Mouse (Mus musculus) small intestine, adult 2 months (tissue): Measurements from ENCODE around the gene Grm2. TPM values are rescaled to one million over a fixed set of nuclear protein-coding genes. Genes with fewer than 3 reads are reported as not detected.
"Not testable (repeated sequence)": the region's sequence is repeated elsewhere in the genome, so short reads cannot be mapped to it uniquely, and the experiment has no call there.

Source experiments
- H3K27ac ChIP-seq: fragments of 200-500 bp; 2 replicates; pipeline ENCODE4 v1.5.1; 2012; ENCODE audit warnings: low read depth, low read length, control low read depth, inconsistent platforms; ENCODE audit not compliant: insufficient read depth
- H3K27me3 ChIP-seq: fragments of 200-500 bp; 2 replicates; pipeline ENCODE4 v1.6.1; 2012; ENCODE audit warnings: mild to moderate bottlenecking, moderate library complexity, low read length, inconsistent platforms; ENCODE audit not compliant: control insufficient read depth, insufficient read depth
- H3K36me3 ChIP-seq: fragments of 200-500 bp; 2 replicates; pipeline ENCODE4 v1.6.1; 2012; ENCODE audit warnings: mild to moderate bottlenecking, low read length, control low read depth, inconsistent platforms; ENCODE audit not compliant: control insufficient read depth, insufficient read depth
- H3K4me1 ChIP-seq: fragments of 200-500 bp; 2 replicates; pipeline ENCODE4 v1.6.1; 2012; ENCODE audit warnings: low read length, inconsistent platforms, mixed read lengths; ENCODE audit not compliant: control insufficient read depth, insufficient read depth, insufficient read length
- H3K4me3 ChIP-seq: fragments of 200-500 bp; 2 replicates; pipeline ENCODE4 v1.5.1; 2012; ENCODE audit warnings: low read depth, mild to moderate bottlenecking, control low read depth, inconsistent platforms, low read length, moderate library complexity
- CTCF ChIP-seq: fragments of 200-500 bp; IDR thresholded peaks from 2 replicates; pipeline ENCODE4 v1.5.1; 2012; ENCODE audit warnings: low read depth, mild to moderate bottlenecking, control low read depth, inconsistent platforms, low read length, moderate library complexity, mixed read lengths; ENCODE audit not compliant: insufficient replicate concordance, insufficient read length; ENCODE audit errors: extremely low read depth
- POLR2A ChIP-seq: fragments of 200-500 bp; IDR thresholded peaks from 2 replicates; pipeline ENCODE4 v1.6.1; 2012; ENCODE audit warnings: low read depth, mild to moderate bottlenecking, control low read depth, inconsistent platforms, low read length, moderate library complexity
- WGBS: fragments of 180-500 bp; shearing (Covaris S2); methylation state at CpG from one replicate; pipeline ENCODE4 v1.1.7; 2018; 5-methylcytosine and 5-hydroxymethylcytosine counted together
- polyA plus RNA-seq: library from polyadenylated mRNA; depleted of rRNA; stranded (reverse); fragments of >200 nt; gene quantifications from 2 replicates; pipeline ENCODE4 v1.2.3, GENCODE M21; 2012; rRNA removed

The Grm2 gene
- polyA plus RNA-seq, 1 experiment, result 0.14 TPM

DNA sequence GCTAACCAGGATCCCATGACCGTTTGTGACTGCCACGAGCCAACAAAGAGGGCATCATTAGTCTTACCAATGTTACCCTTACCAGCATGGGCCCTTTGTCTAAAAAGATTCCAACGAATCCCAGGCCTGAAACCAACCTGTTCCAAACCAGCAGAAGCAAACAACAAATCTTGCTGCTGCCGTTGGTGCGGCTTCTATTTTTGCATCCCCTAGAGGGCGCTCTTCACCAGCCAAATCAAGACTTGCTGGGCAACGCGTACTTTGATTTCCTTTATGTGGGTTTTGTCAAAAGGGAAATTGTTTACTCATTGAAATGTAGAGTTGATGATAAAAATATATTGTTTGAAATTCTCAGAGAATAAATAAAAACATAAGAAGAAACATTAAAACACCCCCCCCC lies 55.3 kb downstream of the Grm2 start:
- TF ChIP-seq CTCF (peak; percentile 71; the same call in 1 of the 2 replicates), POLR2A (no peak)

DNA sequence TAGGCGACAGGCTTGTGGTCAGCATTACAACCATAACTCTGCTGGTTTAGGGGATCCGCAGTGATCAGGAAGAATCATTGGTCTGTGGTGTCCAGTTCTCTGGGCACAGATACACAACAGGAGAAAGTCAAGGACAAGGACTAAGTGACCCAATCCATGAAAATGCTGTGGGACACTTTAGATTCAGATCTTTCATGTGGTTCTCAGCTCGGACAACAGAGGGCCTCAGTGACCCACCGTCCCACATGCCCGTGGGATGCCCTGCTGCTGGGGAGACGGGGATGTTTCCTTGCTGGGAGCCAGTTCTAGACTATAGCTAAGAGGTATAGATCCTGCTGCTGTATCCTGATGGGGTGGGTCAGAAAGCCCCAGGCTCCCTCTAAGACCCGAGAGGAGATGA lies 57.4 kb downstream of the Grm2 start:
- WGBS, result 40% methylated on average over 7 of the region's 7 CpGs
- H3K4me1 ChIP-seq, result no peaks in the 10 kb centered on the region
- no peak for TF ChIP-seq POLR2A
- no peak for TF ChIP-seq CTCF
- no peaks in the 10 kb centered on the region for H3K36me3 ChIP-seq
- H3K4me3 ChIP-seq, result no peak overlapping the region
- H3K27ac ChIP-seq, result no peak overlapping the region
- H3K27me3 ChIP-seq, result no peaks in the 10 kb centered on the region

More for the DNA sequence above, 55.3 kb downstream of the Grm2 start:
- Histone ChIP-seq H3K27me3 (no peaks in the 10 kb centered on the region), H3K36me3 (no peaks in the 10 kb centered on the region), H3K4me1 (no peaks in the 10 kb centered on the region), H3K27ac (no peak overlapping the region), H3K4me3 (no peak overlapping the region)
- WGBS, result 24% methylated on average over 8 of the region's 8 CpGs

DNA sequence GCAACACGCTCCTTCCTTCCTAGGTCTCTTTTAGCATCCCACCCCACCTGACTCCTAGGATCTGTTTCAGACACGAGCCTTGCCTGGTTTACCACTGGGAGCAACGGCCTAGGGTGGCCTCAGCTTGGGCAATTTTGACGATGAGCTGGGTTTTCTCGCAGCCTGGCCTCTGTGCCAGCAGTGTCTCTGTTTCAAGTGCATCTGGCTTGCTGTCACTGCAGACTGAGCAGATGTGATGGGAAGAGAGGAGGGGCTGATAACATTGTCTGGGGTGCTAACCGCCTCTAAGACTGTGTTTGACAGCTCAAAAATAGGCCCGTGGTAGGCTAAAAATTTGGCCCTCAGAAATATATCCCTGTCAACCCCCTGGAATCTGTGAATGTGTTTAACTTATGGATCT lies 60.0 kb downstream of the Grm2 start:
- no peak for TF ChIP-seq POLR2A
- TF ChIP-seq CTCF, result no peak
- Histone ChIP-seq H3K36me3 (no peaks in the 10 kb centered on the region), H3K27me3 (no peaks in the 10 kb centered on the region), H3K4me1 (no peaks in the 10 kb centered on the region), H3K4me3 (no peak overlapping the region), H3K27ac (no peak overlapping the region)
- WGBS, result 73% methylated on average over 7 of the region's 7 CpGs

DNA sequence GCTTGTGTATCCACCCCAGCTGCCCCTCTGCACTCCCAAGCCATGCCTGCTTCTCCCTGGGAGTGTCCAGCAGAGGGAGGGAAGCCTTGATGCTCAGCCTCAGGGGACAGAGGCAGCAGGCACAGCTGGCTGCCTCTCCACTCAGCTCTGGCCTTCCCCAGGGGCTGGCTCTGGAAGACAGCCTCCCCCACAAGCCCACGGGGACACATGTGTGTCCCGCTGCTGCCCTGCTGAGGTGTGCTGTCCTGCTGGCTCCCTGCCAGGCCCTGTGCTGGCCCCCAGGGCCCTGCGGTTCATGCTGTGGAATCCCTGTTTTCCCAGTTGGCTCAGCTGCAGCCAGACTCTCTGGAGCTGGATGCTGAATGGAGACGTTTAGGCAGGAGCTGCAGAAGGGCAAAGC lies 60.5 kb downstream of the Grm2 start:
- not testable (repeated sequence) for H3K4me3 ChIP-seq, H3K36me3 ChIP-seq, H3K4me1 ChIP-seq, H3K27me3 ChIP-seq, H3K27ac ChIP-seq
- WGBS, result 9% methylated on average over 4 of the region's 4 CpGs

Other genes starting within 250 kb of the Grm2 start
- gene Rpl29, start 226.6 kb downstream of the Grm2 start, polyA plus RNA-seq, result 259 and 390 TPM in 2 replicates
- gene Acy1, start 217.8 kb downstream of the Grm2 start, polyA plus RNA-seq, result 45.3 and 120 TPM in 2 replicates
- gene Abhd14b, start 208.6 kb downstream of the Grm2 start, polyA plus RNA-seq, result 40.3 and 53.1 TPM in 2 replicates
- 17.2 and 28.9 TPM in 2 replicates for gene Abhd14a, start 208.4 kb downstream of the Grm2 start, polyA plus RNA-seq
- gene Pcbp4, start 202.8 kb downstream of the Grm2 start, polyA plus RNA-seq, result 20.4 and 21.1 TPM in 2 replicates
- gene Gpr62, start 190.1 kb downstream of the Grm2 start, polyA plus RNA-seq, result 0.09 and 0.39 TPM in 2 replicates
- 11.1 and 18.3 TPM in 2 replicates for gene Rrp9, start 180.1 kb downstream of the Grm2 start, polyA plus RNA-seq
- gene Parp3, start 179.1 kb downstream of the Grm2 start, polyA plus RNA-seq, result 13.5 and 19.5 TPM in 2 replicates
- gene Iqcf1, start 156.1 kb downstream of the Grm2 start, polyA plus RNA-seq, result not detected in 2 replicates
- gene Iqcf5, start 141.5 kb downstream of the Grm2 start, polyA plus RNA-seq, result not detected in 2 replicates
- not detected in 2 replicates for gene Iqcf3, start 94.5 kb downstream of the Grm2 start, polyA plus RNA-seq
- gene Iqcf4, start 85.1 kb downstream of the Grm2 start, polyA plus RNA-seq, result not detected in 2 replicates
- not detected in 2 replicates for gene Iqcf6, start 29.5 kb downstream of the Grm2 start, polyA plus RNA-seq
- gene Tex264, start 29.8 kb upstream of the Grm2 start, polyA plus RNA-seq, result 50.1 and 77.9 TPM in 2 replicates
- gene Rad54l2, start 133.1 kb upstream of the Grm2 start, polyA plus RNA-seq, result 19.3 and 34.9 TPM in 2 replicates
- 3.3 and 6.4 TPM in 2 replicates for gene Dcaf1, start 165.8 kb upstream of the Grm2 start, polyA plus RNA-seq
- gene Rbm15b, start 231.3 kb upstream of the Grm2 start, polyA plus RNA-seq, result 6.9 and 10.5 TPM in 2 replicates
- 2.9 and 7.5 TPM in 2 replicates for gene Manf, start 235.9 kb upstream of the Grm2 start, polyA plus RNA-seq